Mouse (Mus musculus): ENCODE measurements at regions not wholly inside any gene's neighbourhood (a gene's known extent, or its start where the extent isn't known, plus 50 kb on each side); places are given as distances from the start of the nearest gene placed in this dataset. TPM values are rescaled to one million over a fixed set of nuclear protein-coding genes. Genes with fewer than 3 reads are reported as not detected.

GRCm38 (mm10) chrX:93160956-93161355 lies 125.3 kb upstream of the Arx start:
- Histone ChIP-seq H3K9ac (ENCODE audit: low read length) (no peak overlapping the region), H3K9me3 (ENCODE audit: control insufficient read depth, low read length) (no peaks in the 10 kb centered on the region), H3K27ac (ENCODE audit: low read depth, low read length) (no peak overlapping the region), H3K4me1 (ENCODE audit: control insufficient read depth, insufficient read depth, low read length) (no peaks in the 10 kb centered on the region), H3K4me3 (ENCODE audit: low read depth, low read length) (no peak overlapping the region), H3K36me3 (ENCODE audit: control insufficient read depth, insufficient read depth, low read length) (no peaks in the 10 kb centered on the region), H3K27me3 (ENCODE audit: control insufficient read depth, insufficient read depth, low read length) (no peaks in the 10 kb centered on the region), H3K4me2 (ENCODE audit: low read depth) (no peak overlapping the region)
- 76% methylated on average over 1 of the region's 1 CpGs for WGBS
- ATAC-seq (ENCODE audit: insufficient read depth, low FRiP score, low TSS enrichment), result no peak
- no peak for DNase-seq (ENCODE audit: low spot score)

Small RNA genes lying in the stretch of these regions (microRNA-seq; reads per million reads assigned to microRNA genes)
- gene Gm24973, result not detected
